Mouse (Mus musculus) liver, adult 2 months (tissue): ENCODE data around the gene Mast1.

Experiments used
- CTCF ChIP-seq: fragments of 200-500 bp; IDR thresholded peaks from 2 replicates; pipeline ENCODE4 v1.5.1; 2011; ENCODE audit warnings: low read depth, low read length, control low read depth
- POLR2A ChIP-seq: fragments of 200-500 bp; IDR thresholded peaks from 2 replicates; pipeline ENCODE4 v1.6.1; 2011; ENCODE audit warnings: low read length, control low read depth; ENCODE audit not compliant: insufficient read depth; ENCODE audit errors: extremely low read depth

GRCm38 (mm10) chr8:84913960-84914359 lies 23.2 kb downstream of the Mast1 start:
- TF ChIP-seq CTCF, result peak; percentile 52
- TF ChIP-seq POLR2A, result no peak
